Mouse (Mus musculus) liver, embryonic 11.5 days (tissue): ENCODE results near the gene Cdt1. TPM values are rescaled to one million over a fixed set of nuclear protein-coding genes. Genes with fewer than 3 reads are reported as not detected.
"Not testable (repeated sequence)": the region's sequence is repeated elsewhere in the genome, so short reads cannot be mapped to it uniquely, and the experiment has no call there.

Source experiments
- ATAC-seq: fragments of 200-750 bp; cut with Nextera tagmentation; replicated peaks from 2 replicates; pipeline ENCODE4 v1.8.0; 2017; ENCODE audit warnings: moderate number of reproducible peaks, mild to moderate bottlenecking, moderate TSS enrichment, moderate library complexity; ENCODE audit not compliant: low FRiP score
- DNase-seq: peaks from one replicate; pipeline ENCODE4 v3.0.0-alpha.2; 2017; ENCODE audit warnings: low spot score
- H3K27ac ChIP-seq: fragments of 300-500 bp; sonication (generic); 2 replicates; pipeline ENCODE4 v1.5.1; 2014; ENCODE audit warnings: mild to moderate bottlenecking, low read depth, low read length, control low read depth
- H3K27me3 ChIP-seq: fragments of 300-500 bp; sonication (generic); replicated peaks from 2 replicates; pipeline ENCODE4 v1.6.1; 2014; ENCODE audit warnings: low read length, mixed read lengths; ENCODE audit not compliant: control insufficient read depth, insufficient read depth
- H3K36me3 ChIP-seq: fragments of 300-500 bp; sonication (generic); 2 replicates; pipeline ENCODE4 v1.6.1; 2014; ENCODE audit warnings: mild to moderate bottlenecking, low read length, moderate library complexity, mixed read lengths; ENCODE audit not compliant: control insufficient read depth, insufficient read depth
- H3K4me1 ChIP-seq: fragments of 300-500 bp; sonication (generic); replicated peaks from 2 replicates; pipeline ENCODE4 v1.6.1; 2014; ENCODE audit warnings: low read length, mixed read lengths; ENCODE audit not compliant: control insufficient read depth, insufficient read depth
- H3K4me2 ChIP-seq: fragments of 300-500 bp; sonication (generic); 2 replicates; pipeline ENCODE4 v1.6.1; 2014; ENCODE audit warnings: mild to moderate bottlenecking, control low read depth, moderate library complexity
- H3K4me3 ChIP-seq: fragments of 300-500 bp; sonication (generic); 2 replicates; pipeline ENCODE4 v1.5.1; 2014; ENCODE audit warnings: low read depth, low read length, control low read depth
- H3K9ac ChIP-seq: fragments of 300-500 bp; sonication (generic); 2 replicates; pipeline ENCODE4 v1.6.1; 2014; ENCODE audit warnings: low read depth, low read length, control low read depth
- H3K9me3 ChIP-seq: fragments of 300-500 bp; sonication (generic); 2 replicates; pipeline ENCODE4 v1.6.1; 2016; ENCODE audit warnings: low read length, inconsistent platforms, mixed read lengths; ENCODE audit not compliant: control insufficient read depth
- WGBS: fragments of 180-500 bp; shearing (Covaris S2); extraction: QIAGEN DNeasy Blood & Tissue Kit; methylation state at CpG from one replicate; pipeline ENCODE4 v1.1.7; 2014; 5-methylcytosine and 5-hydroxymethylcytosine counted together
- polyA plus RNA-seq: library from polyadenylated mRNA; unstranded; fragments of >200 nt; fragmentation: Nextera tagmentation; extraction: Ambion mirVana; gene quantifications from 2 replicates; pipeline ENCODE4 v1.2.1, GENCODE M21; 2014

Gene Cdt1
- polyA plus RNA-seq, 1 experiment from 2014 or later = 93.2 TPM

- under 1% methylated on average over 34 of the region's 34 CpGs for whole genome bisulfite sequencing
- DNase-seq = no peak
- Histone ChIP-seq H3K4me2 (peak overlapping the region; percentile 87), H3K36me3 (peaks cover 41% of the 10 kb centered on the region), H3K4me3 (peak overlapping the region; percentile 99), H3K27ac (peak overlapping the region; percentile 98), H3K4me1 (peaks cover 37% of the 10 kb centered on the region), H3K9me3 (no peaks in the 10 kb centered on the region), H3K27me3 (no peaks in the 10 kb centered on the region), H3K9ac (peak overlapping the region; percentile 99)
- ATAC-seq = peak; percentile 19
Observed at GRCm38 (mm10) chr8:122568109-122568504, 292 bp downstream of the Cdt1 start.

- H3K27ac ChIP-seq = peak overlapping the region; percentile 98
- DNase-seq (no peak), ATAC-seq (no peak)
- no peaks in the 10 kb centered on the region for H3K27me3 ChIP-seq
- no peaks in the 10 kb centered on the region for H3K9me3 ChIP-seq
- peaks cover 43% of the 10 kb centered on the region for H3K4me1 ChIP-seq
- peak overlapping the region; percentile 87 for H3K4me2 ChIP-seq
- H3K4me3 ChIP-seq = peak overlapping the region; percentile 99
- peaks cover 41% of the 10 kb centered on the region for H3K36me3 ChIP-seq
- 13% methylated on average over 10 of the region's 10 CpGs for WGBS
- peak overlapping the region; percentile 99 for H3K9ac ChIP-seq
Observed at GRCm38 (mm10) chr8:122568881-122569309, 1.1 kb downstream of the Cdt1 start.

- Histone ChIP-seq H3K36me3 (peaks cover 41% of the 10 kb centered on the region), H3K4me3 (peak overlapping the region; percentile 99), H3K4me1 (peaks cover 47% of the 10 kb centered on the region), H3K27me3 (no peaks in the 10 kb centered on the region), H3K27ac (peak overlapping the region; percentile 98), H3K4me2 (peak overlapping the region; percentile 87), H3K9me3 (no peaks in the 10 kb centered on the region), H3K9ac (peak overlapping the region; percentile 99)
- WGBS = 61% methylated on average over 9 of the region's 9 CpGs
- DNase-seq (no peak), ATAC-seq (no peak)
Observed at GRCm38 (mm10) chr8:122569329-122569728, 1.5 kb downstream of the Cdt1 start.

GRCm38 (mm10) chr8:122569996-122570395, 2.2 kb downstream of the Cdt1 start:
- H3K4me1 ChIP-seq = peaks cover 53% of the 10 kb centered on the region
- H3K27me3 ChIP-seq = no peaks in the 10 kb centered on the region
- H3K27ac ChIP-seq = no peak overlapping the region
- H3K4me2 ChIP-seq = peak overlapping the region; percentile 87
- 96% methylated on average over 16 of the region's 16 CpGs for WGBS
- DNase-seq = no peak
- no peak overlapping the region for H3K9ac ChIP-seq
- peak overlapping the region; percentile 99 for H3K4me3 ChIP-seq
- no peaks in the 10 kb centered on the region for H3K9me3 ChIP-seq
- no peak for ATAC-seq
- peaks cover 41% of the 10 kb centered on the region for H3K36me3 ChIP-seq

GRCm38 (mm10) chr8:122571153-122571552, 3.3 kb downstream of the Cdt1 start:
- H3K27me3 ChIP-seq = no peaks in the 10 kb centered on the region
- ATAC-seq (no peak), DNase-seq (no peak)
- no peak overlapping the region for H3K27ac ChIP-seq
- no peaks in the 10 kb centered on the region for H3K9me3 ChIP-seq
- peaks cover 41% of the 10 kb centered on the region for H3K36me3 ChIP-seq
- no peak overlapping the region for H3K4me3 ChIP-seq
- 94% methylated on average over 11 of the region's 11 CpGs for WGBS
- peaks cover 65% of the 10 kb centered on the region for H3K4me1 ChIP-seq
- H3K9ac ChIP-seq = no peak overlapping the region
- no peak overlapping the region for H3K4me2 ChIP-seq

GRCm38 (mm10) chr8:122571750-122572267, 4.0 kb downstream of the Cdt1 start:
- H3K36me3 ChIP-seq = peaks cover 41% of the 10 kb centered on the region
- no peak for DNase-seq
- 95% methylated on average over 17 of the region's 17 CpGs for WGBS
- no peak overlapping the region for H3K4me3 ChIP-seq
- H3K9ac ChIP-seq = no peak overlapping the region
- no peaks in the 10 kb centered on the region for H3K9me3 ChIP-seq
- no peak overlapping the region for H3K4me2 ChIP-seq
- ATAC-seq = no peak
- H3K27ac ChIP-seq = no peak overlapping the region
- peaks cover 58% of the 10 kb centered on the region for H3K4me1 ChIP-seq
- H3K27me3 ChIP-seq = no peaks in the 10 kb centered on the region

GRCm38 (mm10) chr8:122572751-122573150, 4.9 kb downstream of the Cdt1 start:
- WGBS = 92% methylated on average over 3 of the region's 3 CpGs
- H3K4me1 ChIP-seq = peaks cover 60% of the 10 kb centered on the region
- ATAC-seq (no peak), DNase-seq (no peak)
- peaks cover 41% of the 10 kb centered on the region for H3K36me3 ChIP-seq
- no peaks in the 10 kb centered on the region for H3K27me3 ChIP-seq
- no peak overlapping the region for H3K4me2 ChIP-seq
- no peak overlapping the region for H3K9ac ChIP-seq
- H3K9me3 ChIP-seq = no peaks in the 10 kb centered on the region
- no peak overlapping the region for H3K27ac ChIP-seq
- H3K4me3 ChIP-seq = no peak overlapping the region; the same call in 1 of the 2 replicates

GRCm38 (mm10) chr8:122573176-122573575, 5.4 kb downstream of the Cdt1 start:
- H3K4me2 ChIP-seq = not testable (repeated sequence)
- Histone ChIP-seq H3K4me1 (peaks cover 60% of the 10 kb centered on the region), H3K36me3 (peaks cover 41% of the 10 kb centered on the region)

GRCm38 (mm10) chr8:122573577-122573976, 5.8 kb downstream of the Cdt1 start:
- H3K9ac ChIP-seq = no peak overlapping the region
- H3K4me2 ChIP-seq = no peak overlapping the region
- H3K4me3 ChIP-seq = no peak overlapping the region
- peaks cover 41% of the 10 kb centered on the region for H3K36me3 ChIP-seq
- H3K27me3 ChIP-seq = no peaks in the 10 kb centered on the region
- H3K4me1 ChIP-seq = peaks cover 60% of the 10 kb centered on the region
- H3K9me3 ChIP-seq = no peaks in the 10 kb centered on the region
- WGBS = 57% methylated on average over 9 of the region's 9 CpGs
- H3K27ac ChIP-seq = no peak overlapping the region
- ATAC-seq (no peak), DNase-seq (no peak)

More at GRCm38 (mm10) chr8:122573176-122573575, 5.4 kb downstream of the Cdt1 start:
- H3K27me3 ChIP-seq, H3K9ac ChIP-seq, DNase-seq, H3K4me3 ChIP-seq, ATAC-seq, H3K9me3 ChIP-seq, H3K27ac ChIP-seq: not testable (repeated sequence)
- 60% methylated on average over 4 of the region's 4 CpGs for WGBS
